Mouse (Mus musculus) intestine, embryonic 16.5 days (tissue): ENCODE data around the gene Btbd1. TPM values are rescaled to one million over a fixed set of nuclear protein-coding genes. Genes with fewer than 3 reads are reported as not detected.

ENCODE experiments used
- ATAC-seq: fragments of 200-750 bp; cut with Nextera tagmentation; 2 replicates; pipeline ENCODE4 v1.8.0; 2017; ENCODE audit warnings: moderate TSS enrichment, moderate library complexity
- H3K27ac ChIP-seq: fragments of 300-500 bp; sonication (generic); 2 replicates; pipeline ENCODE4 v1.5.1; 2014; ENCODE audit warnings: mild to moderate bottlenecking, low read length
- H3K27me3 ChIP-seq: fragments of 300-500 bp; sonication (generic); replicated peaks from 2 replicates; pipeline ENCODE4 v1.6.1; 2014; ENCODE audit warnings: low read length, control low read depth, mixed read lengths; ENCODE audit not compliant: control insufficient read depth, insufficient read depth
- H3K36me3 ChIP-seq: fragments of 300-500 bp; sonication (generic); 2 replicates; pipeline ENCODE4 v1.6.1; 2014; ENCODE audit warnings: low read length, control low read depth; ENCODE audit not compliant: control insufficient read depth, insufficient read depth
- H3K4me1 ChIP-seq: fragments of 300-500 bp; sonication (generic); 2 replicates; pipeline ENCODE4 v1.6.1; 2014; ENCODE audit warnings: low read length, control low read depth, mixed read lengths; ENCODE audit not compliant: control insufficient read depth, insufficient read depth
- H3K4me2 ChIP-seq: fragments of 300-500 bp; sonication (generic); 2 replicates; pipeline ENCODE4 v1.6.1; 2014; ENCODE audit warnings: low read depth, low read length, control low read depth
- H3K4me3 ChIP-seq: fragments of 300-500 bp; sonication (generic); 2 replicates; pipeline ENCODE4 v1.5.1; 2014; ENCODE audit warnings: mild to moderate bottlenecking, low read length
- H3K9ac ChIP-seq: fragments of 300-500 bp; sonication (generic); 2 replicates; pipeline ENCODE4 v1.6.1; 2014; ENCODE audit warnings: low read depth, low read length
- H3K9me3 ChIP-seq: fragments of 300-500 bp; sonication (generic); 2 replicates; pipeline ENCODE4 v1.6.1; 2016; ENCODE audit warnings: low read length, control low read depth; ENCODE audit not compliant: control insufficient read depth
- WGBS: fragments of 180-500 bp; shearing (Covaris S2); extraction: QIAGEN DNeasy Blood & Tissue Kit; methylation state at CpG from one replicate; pipeline ENCODE4 v1.1.7; 2014; 5-methylcytosine and 5-hydroxymethylcytosine counted together
- polyA plus RNA-seq: library from polyadenylated mRNA; unstranded; fragments of >200 nt; fragmentation: Nextera tagmentation; extraction: Ambion mirVana; gene quantifications from 2 replicates; pipeline ENCODE4 v1.2.1, GENCODE M21; 2015

Btbd1 gene
- polyA plus RNA-seq, 1 experiment from 2014 or later, result 23.0 TPM

DNA sequence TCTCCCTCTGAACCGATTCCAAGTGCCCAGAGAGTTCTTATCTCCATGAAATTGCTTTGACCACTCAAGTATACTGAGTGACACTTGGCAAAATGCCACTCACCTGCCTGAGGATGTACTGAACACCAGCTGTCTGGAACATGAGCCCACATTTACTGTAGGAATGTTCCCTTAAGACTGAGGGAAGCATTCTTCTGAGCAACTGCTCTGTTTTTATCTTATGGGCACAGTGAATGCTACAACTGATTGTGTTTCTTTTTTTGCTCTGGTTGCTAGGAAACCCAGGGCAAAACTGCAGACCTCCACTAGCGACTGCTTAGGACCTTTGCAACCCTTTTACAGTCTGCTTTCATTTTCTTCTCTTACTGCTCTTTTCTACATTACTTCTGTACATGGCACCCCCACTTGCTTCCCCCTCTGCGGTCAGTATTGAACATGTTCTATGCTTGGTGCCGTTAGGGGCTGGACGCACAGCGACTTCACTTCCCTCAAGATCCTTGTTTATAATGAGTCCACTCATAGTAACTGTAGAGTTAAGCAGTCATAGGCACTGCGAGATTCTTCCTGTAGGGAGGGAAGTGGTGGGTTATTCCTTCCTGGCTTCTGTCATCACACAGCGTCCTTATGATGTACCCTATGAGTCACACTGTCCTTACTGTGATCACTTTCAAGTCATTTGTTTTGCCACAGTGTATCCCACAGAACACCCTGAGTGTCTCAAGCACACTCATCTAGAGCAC, 25.5 kb upstream of the Btbd1 start:
- Histone ChIP-seq H3K4me1 (no peaks in the 10 kb centered on the region; the same call in 1 of the 2 replicates), H3K27ac (no peak overlapping the region), H3K36me3 (no peaks in the 10 kb centered on the region), H3K4me3 (no peak overlapping the region), H3K27me3 (peaks cover 25% of the 10 kb centered on the region), H3K9ac (no peak overlapping the region), H3K9me3 (no peaks in the 10 kb centered on the region), H3K4me2 (no peak overlapping the region; the same call in 1 of the 2 replicates)
- 65% methylated on average over 8 of the region's 8 CpGs for WGBS
- ATAC-seq, result no peak

DNA sequence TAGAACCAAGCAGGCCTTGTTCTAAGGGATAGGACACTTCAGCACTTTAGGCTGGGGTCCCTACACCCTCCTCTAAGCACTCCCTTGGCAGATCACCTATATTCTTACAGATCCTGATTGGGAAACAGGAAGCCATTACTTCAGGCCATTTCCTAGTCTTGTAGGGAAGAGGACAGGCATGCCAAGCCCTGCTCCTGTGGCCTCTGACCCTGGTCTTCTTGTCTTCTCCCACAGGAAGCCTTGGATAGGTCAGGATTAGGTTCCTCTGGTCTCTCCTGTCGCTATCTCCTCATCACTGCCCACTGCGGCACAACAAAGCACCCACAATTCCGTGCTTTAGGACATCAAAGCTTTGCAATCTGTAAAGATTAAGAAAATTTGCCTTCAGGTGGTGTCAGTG, 22.5 kb upstream of the Btbd1 start:
- no peak for ATAC-seq
- Histone ChIP-seq H3K4me1 (no peaks in the 10 kb centered on the region), H3K9me3 (no peaks in the 10 kb centered on the region)

DNA sequence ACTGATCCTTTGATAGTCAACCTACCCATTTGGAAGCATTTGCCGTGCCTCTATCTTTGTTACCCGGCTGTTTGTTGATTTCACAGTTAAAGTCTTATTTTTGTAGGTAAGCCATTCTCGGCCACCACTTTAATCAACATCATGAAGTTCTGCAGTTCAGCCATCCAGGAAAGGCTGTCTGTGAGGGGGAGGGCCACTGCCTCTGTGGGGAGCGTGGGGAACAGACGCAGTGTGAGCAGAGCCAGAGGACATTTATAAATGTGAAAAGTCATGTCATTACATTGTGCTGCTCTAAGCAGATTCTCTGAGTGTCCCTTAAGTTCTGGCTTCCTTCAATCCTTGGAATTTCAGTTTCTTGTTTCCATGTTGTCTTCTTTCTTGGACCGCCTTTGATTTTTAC, 20.9 kb upstream of the Btbd1 start:
- H3K27me3 ChIP-seq, result no peaks in the 10 kb centered on the region
- WGBS, result 68% methylated on average over 6 of the region's 6 CpGs
- ATAC-seq, result no peak
- no peak overlapping the region for H3K27ac ChIP-seq
- H3K4me2 ChIP-seq, result no peak overlapping the region
- H3K4me1 ChIP-seq, result no peaks in the 10 kb centered on the region
- no peak overlapping the region for H3K4me3 ChIP-seq
- H3K9me3 ChIP-seq, result no peaks in the 10 kb centered on the region
- H3K9ac ChIP-seq, result no peak overlapping the region
- H3K36me3 ChIP-seq, result no peaks in the 10 kb centered on the region

More for the DNA sequence above, 22.5 kb upstream of the Btbd1 start:
- WGBS, result 75% methylated on average over 3 of the region's 3 CpGs
- Histone ChIP-seq H3K27me3 (no peaks in the 10 kb centered on the region), H3K4me3 (no peak overlapping the region), H3K4me2 (no peak overlapping the region), H3K36me3 (no peaks in the 10 kb centered on the region), H3K27ac (no peak overlapping the region), H3K9ac (no peak overlapping the region)

DNA sequence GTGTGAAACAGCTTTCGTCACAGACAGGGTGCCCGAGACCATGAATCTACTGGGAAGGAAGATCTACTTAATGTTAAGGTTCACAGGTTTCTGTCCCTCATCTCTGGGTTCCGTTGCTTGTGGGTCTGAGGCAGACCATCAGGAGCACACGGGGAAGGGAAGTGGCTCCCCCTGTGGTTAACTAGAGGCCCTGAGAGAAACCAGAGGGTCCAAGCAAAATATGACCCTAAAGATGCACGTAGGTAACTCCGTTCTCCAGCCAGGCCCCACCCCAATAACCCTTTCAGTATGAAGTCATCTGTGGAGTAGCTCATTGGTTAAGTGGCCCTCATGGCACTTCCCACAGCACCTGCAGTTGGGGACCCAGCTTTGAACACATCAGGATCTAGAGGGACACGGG, 20.4 kb upstream of the Btbd1 start:
- ATAC-seq, result no peak
- Histone ChIP-seq H3K36me3 (no peaks in the 10 kb centered on the region), H3K4me3 (no peak overlapping the region), H3K4me1 (no peaks in the 10 kb centered on the region), H3K27ac (no peak overlapping the region), H3K27me3 (no peaks in the 10 kb centered on the region), H3K4me2 (no peak overlapping the region), H3K9ac (no peak overlapping the region), H3K9me3 (no peaks in the 10 kb centered on the region)
- WGBS, result 92% methylated on average over 7 of the region's 7 CpGs

DNA sequence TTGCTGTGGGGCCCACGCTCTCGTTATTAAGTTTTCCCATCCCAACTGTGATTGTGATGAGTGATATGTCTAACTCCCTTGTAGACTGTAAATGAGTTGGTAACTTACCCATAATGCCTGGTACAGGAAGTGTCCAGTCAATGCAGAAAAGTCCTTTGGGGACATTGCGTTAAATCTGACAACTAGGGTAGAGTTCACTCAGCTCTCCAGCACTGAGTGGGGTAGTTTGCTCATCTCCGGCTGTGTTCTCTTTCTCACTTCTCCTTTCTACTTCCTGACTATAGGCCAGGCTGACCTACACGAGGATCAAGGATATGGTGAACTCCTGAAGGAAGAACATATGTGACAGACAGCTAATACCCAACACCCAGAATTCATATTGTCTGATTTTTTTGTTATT, 20.0 kb upstream of the Btbd1 start:
- Histone ChIP-seq H3K36me3 (no peaks in the 10 kb centered on the region), H3K27ac (no peak overlapping the region), H3K4me3 (no peak overlapping the region), H3K9me3 (no peaks in the 10 kb centered on the region), H3K4me2 (no peak overlapping the region), H3K27me3 (no peaks in the 10 kb centered on the region), H3K9ac (no peak overlapping the region), H3K4me1 (no peaks in the 10 kb centered on the region)
- ATAC-seq, result no peak
- WGBS, result 84% methylated on average over 5 of the region's 5 CpGs

DNA sequence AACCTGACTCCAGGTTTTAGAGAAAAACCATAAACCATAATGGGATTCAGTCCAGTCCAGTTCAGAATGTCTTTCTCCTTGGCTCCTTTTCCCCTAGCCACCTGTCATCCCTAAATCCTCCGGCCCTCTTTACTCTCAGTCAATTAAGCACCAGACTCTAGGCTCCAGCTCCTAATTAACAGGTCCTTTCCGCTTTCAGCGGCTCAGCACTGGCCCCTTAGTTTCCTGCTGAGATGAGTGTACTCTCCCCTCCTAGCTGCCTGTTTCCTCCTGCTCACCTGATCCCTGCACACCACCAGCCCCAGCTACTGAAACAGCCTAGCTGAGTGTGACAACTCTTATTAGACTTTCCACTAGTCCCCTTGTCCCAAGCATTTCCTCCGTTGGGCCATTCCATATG, 18.5 kb upstream of the Btbd1 start:
- H3K4me2 ChIP-seq, result no peak overlapping the region
- no peak overlapping the region for H3K9ac ChIP-seq
- H3K9me3 ChIP-seq, result no peaks in the 10 kb centered on the region
- no peak overlapping the region for H3K4me3 ChIP-seq
- WGBS, result 51% methylated on average over 4 of the region's 4 CpGs
- no peak overlapping the region for H3K27ac ChIP-seq
- H3K36me3 ChIP-seq, result no peaks in the 10 kb centered on the region
- H3K27me3 ChIP-seq, result no peaks in the 10 kb centered on the region
- H3K4me1 ChIP-seq, result no peaks in the 10 kb centered on the region
- no peak for ATAC-seq

DNA sequence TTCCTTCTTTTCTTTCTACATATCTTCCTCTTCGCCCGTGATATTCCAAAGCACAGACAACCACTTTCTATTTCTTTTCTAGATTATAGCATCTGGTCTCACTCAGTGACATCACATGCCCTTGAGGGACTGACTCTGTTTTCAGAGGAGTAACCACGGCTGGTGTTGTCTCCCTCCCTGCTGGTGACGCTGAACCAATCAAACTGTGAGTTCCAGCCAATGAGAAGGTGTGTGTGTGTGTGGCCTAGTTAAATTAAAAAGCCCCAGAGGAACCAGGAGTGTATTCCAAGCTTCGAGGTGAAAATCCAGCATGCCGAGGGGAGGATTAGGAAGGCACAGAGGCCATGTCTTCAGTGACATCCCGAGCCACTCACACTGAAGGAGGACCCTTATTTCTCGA, 17.8 kb upstream of the Btbd1 start:
- 38% methylated on average over 8 of the region's 8 CpGs for WGBS
- ATAC-seq, result no peak

DNA sequence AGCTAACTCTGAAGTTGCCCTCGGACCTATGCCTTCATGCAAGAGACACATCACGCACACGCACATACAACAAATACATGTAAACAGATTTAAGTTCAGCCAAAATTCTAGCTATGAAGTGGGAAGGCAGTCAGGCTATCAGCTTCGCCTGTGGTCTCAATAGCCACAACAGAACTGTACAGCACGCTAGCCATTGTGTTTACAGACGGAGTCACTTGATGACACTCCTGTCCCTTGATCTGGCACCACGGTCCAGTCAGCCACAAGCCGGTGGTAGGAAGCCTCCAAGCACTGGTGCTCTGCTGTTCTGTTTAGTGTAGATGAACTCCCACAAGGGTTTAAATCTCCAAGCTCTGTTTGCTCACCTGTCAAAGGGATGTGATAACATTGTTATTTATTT, 16.8 kb upstream of the Btbd1 start:
- Histone ChIP-seq H3K4me3 (no peak overlapping the region), H3K4me2 (no peak overlapping the region), H3K36me3 (no peaks in the 10 kb centered on the region), H3K9ac (no peak overlapping the region), H3K27me3 (no peaks in the 10 kb centered on the region), H3K27ac (no peak overlapping the region), H3K9me3 (no peaks in the 10 kb centered on the region), H3K4me1 (no peaks in the 10 kb centered on the region)
- WGBS, result 54% methylated on average over 8 of the region's 8 CpGs
- ATAC-seq, result no peak

More for the DNA sequence above, 17.8 kb upstream of the Btbd1 start:
- Histone ChIP-seq H3K4me3 (no peak overlapping the region), H3K9me3 (no peaks in the 10 kb centered on the region), H3K4me1 (no peaks in the 10 kb centered on the region), H3K27me3 (no peaks in the 10 kb centered on the region), H3K9ac (no peak overlapping the region), H3K27ac (no peak overlapping the region), H3K4me2 (no peak overlapping the region), H3K36me3 (no peaks in the 10 kb centered on the region)

DNA sequence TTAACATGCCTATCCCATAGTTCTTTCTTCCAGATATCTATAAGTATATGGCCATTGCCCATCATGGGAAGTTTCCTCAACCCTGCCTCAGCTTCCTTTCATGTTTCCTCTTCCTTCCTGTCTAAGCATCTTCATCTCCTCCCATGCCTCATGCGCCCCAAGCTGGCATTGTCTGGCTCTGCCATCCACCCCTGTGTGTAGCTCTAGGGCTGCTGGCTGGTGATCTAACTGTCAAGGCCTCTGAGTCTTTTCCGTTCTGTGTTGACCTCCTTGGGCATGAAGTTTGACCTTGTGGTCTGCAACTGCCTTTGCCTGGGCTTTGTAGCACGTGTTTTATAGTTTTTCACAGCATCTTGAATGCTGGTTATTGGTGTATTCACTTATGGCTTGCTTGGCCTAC, 16.1 kb upstream of the Btbd1 start:
- ATAC-seq, result no peak
- H3K27me3 ChIP-seq, result no peaks in the 10 kb centered on the region
- WGBS, result 66% methylated on average over 3 of the region's 3 CpGs

DNA sequence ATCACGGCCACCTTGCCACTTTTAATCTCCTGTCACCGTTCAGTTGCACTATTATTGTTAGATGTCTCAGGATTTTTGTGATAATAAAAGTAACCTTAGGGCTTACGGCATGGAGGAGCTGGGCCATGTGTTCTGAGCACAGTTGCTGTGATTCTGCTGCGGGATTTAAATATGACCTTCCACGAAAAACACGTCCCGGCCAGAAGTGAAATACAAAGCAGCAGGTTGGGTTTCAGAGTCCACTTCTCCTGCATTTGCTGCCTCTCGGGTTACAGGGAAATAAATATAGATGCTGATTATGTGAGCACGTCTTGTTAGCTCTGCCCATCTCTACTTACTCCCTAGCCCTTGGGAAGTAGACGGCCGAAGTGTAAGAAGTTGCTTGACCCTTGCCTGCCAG, 15.6 kb upstream of the Btbd1 start:
- H3K9me3 ChIP-seq, result no peaks in the 10 kb centered on the region
- ATAC-seq, result no peak
- H3K4me3 ChIP-seq, result no peak overlapping the region
- no peaks in the 10 kb centered on the region for H3K4me1 ChIP-seq
- no peak overlapping the region for H3K27ac ChIP-seq
- no peaks in the 10 kb centered on the region for H3K27me3 ChIP-seq
- H3K36me3 ChIP-seq, result no peaks in the 10 kb centered on the region
- H3K9ac ChIP-seq, result no peak overlapping the region
- H3K4me2 ChIP-seq, result no peak overlapping the region
- WGBS, result 74% methylated on average over 11 of the region's 11 CpGs

More for the DNA sequence above, 16.1 kb upstream of the Btbd1 start:
- Histone ChIP-seq H3K4me1 (no peaks in the 10 kb centered on the region), H3K27ac (no peak overlapping the region), H3K9ac (no peak overlapping the region), H3K9me3 (no peaks in the 10 kb centered on the region), H3K4me3 (no peak overlapping the region), H3K4me2 (no peak overlapping the region), H3K36me3 (no peaks in the 10 kb centered on the region)
